Mouse (Mus musculus): ENCODE results near the gene Vps45. TPM values are rescaled to one million over a fixed set of nuclear protein-coding genes. Genes with fewer than 3 reads are reported as not detected.

Gene Vps45
- polyA plus RNA-seq, 1 experiment = not detected

DNA sequence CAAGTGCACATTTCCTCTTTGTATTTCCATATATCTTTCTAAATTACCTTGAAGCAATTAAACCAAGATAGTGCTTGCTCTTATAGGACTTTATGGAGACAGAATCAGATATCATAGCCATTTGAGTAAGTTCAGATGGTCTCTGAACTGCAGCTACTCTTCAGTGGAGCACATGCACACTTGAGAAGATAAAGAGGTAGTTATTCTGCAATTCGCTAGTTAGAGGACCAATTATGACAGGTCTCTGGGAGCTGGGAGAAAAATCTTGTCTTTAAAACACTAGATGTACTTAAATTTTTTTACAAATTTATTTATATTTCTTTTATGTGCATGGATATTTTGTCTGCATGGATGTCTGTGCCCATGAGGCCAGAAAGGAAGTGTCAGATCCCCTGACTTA, 37.5 kb downstream of the Vps45 start:
- Histone ChIP-seq H3K4me1 (ENCODE audit: control insufficient read depth, insufficient read depth, low read length) (no peaks in the 10 kb centered on the region), H3K4me3 (ENCODE audit: insufficient read depth, low read depth, low read length) (no peak overlapping the region), H3K27ac (ENCODE audit: insufficient read depth, low read depth, low read length) (no peak overlapping the region)
- 83% methylated on average over 1 of the region's 1 CpGs for WGBS
- no peak for TF ChIP-seq CTCF (IDR thresholded peaks at IDR 0.05; ENCODE audit: insufficient read depth, low read depth, low read length)
- no peak for TF ChIP-seq POLR2A (IDR thresholded peaks at IDR 0.05; ENCODE audit: insufficient read depth, low read depth, low read length)

DNA sequence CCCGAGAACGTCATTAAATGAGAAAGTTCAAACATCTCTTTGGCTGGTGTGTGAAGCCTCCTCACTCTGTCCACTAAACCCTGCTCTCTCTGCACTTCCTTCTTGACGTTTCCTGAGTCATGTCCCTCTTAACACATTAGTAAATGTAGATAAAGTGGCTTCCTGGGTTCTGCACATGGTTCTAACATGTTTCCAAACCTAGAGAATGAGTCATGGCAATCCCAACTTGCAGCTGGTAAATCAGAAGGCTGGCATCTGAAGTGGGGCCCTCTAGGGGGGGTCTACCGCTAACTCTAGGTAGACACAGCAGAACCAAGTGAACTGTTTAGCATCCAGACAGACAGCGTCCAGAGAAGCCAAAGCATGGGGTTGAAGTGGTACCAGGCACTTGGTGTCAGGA, 40.8 kb downstream of the Vps45 start:
- Histone ChIP-seq H3K27ac (ENCODE audit: insufficient read depth, low read depth, low read length) (no peak overlapping the region), H3K4me3 (ENCODE audit: insufficient read depth, low read depth, low read length) (no peak overlapping the region), H3K4me1 (ENCODE audit: control insufficient read depth, insufficient read depth, low read length) (peaks cover 4% of the 10 kb centered on the region)
- 71% methylated on average over 5 of the region's 5 CpGs for WGBS
- no peak for TF ChIP-seq POLR2A (IDR thresholded peaks at IDR 0.05; ENCODE audit: insufficient read depth, low read depth, low read length)
- no peak for TF ChIP-seq CTCF (IDR thresholded peaks at IDR 0.05; ENCODE audit: insufficient read depth, low read depth, low read length)

- Histone ChIP-seq H3K4me1 (ENCODE audit: control insufficient read depth, insufficient read depth, low read length) (peaks cover 8% of the 10 kb centered on the region), H3K4me3 (ENCODE audit: insufficient read depth, low read depth, low read length) (no peak overlapping the region), H3K27ac (ENCODE audit: insufficient read depth, low read depth, low read length) (no peak overlapping the region)
- TF ChIP-seq POLR2A (IDR thresholded peaks at IDR 0.05; ENCODE audit: insufficient read depth, low read depth, low read length) = no peak
- no peak for TF ChIP-seq CTCF (IDR thresholded peaks at IDR 0.05; ENCODE audit: insufficient read depth, low read depth, low read length)
- 97% methylated on average over 2 of the region's 2 CpGs for WGBS
These were observed 41.9 kb downstream of the Vps45 start for GRCm38 (mm10) chr3:96016257-96016889.

- WGBS = 95% methylated on average over 2 of the region's 2 CpGs
- Histone ChIP-seq H3K27ac (ENCODE audit: insufficient read depth, low read depth, low read length) (no peak overlapping the region), H3K4me3 (ENCODE audit: insufficient read depth, low read depth, low read length) (no peak overlapping the region), H3K4me1 (ENCODE audit: control insufficient read depth, insufficient read depth, low read length) (peaks cover 8% of the 10 kb centered on the region)
- no peak for TF ChIP-seq CTCF (IDR thresholded peaks at IDR 0.05; ENCODE audit: insufficient read depth, low read depth, low read length)
- no peak for TF ChIP-seq POLR2A (IDR thresholded peaks at IDR 0.05; ENCODE audit: insufficient read depth, low read depth, low read length)
These were observed 42.6 kb downstream of the Vps45 start for GRCm38 (mm10) chr3:96015681-96016080.

DNA sequence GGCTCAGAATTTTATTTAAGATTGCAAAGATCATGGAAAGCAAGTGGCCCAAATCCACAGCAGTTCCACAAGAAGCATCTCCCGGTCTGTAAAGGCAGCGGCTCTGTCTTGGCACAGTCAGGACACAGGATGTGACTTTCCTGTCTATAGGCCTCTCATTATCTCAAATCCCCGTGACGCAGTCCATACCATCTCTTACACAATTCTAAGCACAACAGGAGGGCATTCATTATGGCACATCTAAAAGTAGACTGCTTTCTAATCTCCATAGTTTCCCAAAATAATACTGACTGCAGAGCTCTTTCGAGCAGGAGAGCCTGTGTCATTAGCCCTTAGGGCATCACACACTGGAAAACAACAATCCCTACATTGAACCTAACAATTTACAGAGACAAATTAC, 45.5 kb downstream of the Vps45 start:
- Histone ChIP-seq H3K27ac (ENCODE audit: insufficient read depth, low read depth, low read length) (peak overlapping the region; percentile 75), H3K4me1 (ENCODE audit: control insufficient read depth, insufficient read depth, low read length) (peaks cover 8% of the 10 kb centered on the region), H3K4me3 (ENCODE audit: insufficient read depth, low read depth, low read length) (no peak overlapping the region)
- 21% methylated on average over 5 of the region's 5 CpGs for WGBS
- TF ChIP-seq POLR2A (IDR thresholded peaks at IDR 0.05; ENCODE audit: insufficient read depth, low read depth, low read length) = no peak
- no peak for TF ChIP-seq CTCF (IDR thresholded peaks at IDR 0.05; ENCODE audit: insufficient read depth, low read depth, low read length)

DNA sequence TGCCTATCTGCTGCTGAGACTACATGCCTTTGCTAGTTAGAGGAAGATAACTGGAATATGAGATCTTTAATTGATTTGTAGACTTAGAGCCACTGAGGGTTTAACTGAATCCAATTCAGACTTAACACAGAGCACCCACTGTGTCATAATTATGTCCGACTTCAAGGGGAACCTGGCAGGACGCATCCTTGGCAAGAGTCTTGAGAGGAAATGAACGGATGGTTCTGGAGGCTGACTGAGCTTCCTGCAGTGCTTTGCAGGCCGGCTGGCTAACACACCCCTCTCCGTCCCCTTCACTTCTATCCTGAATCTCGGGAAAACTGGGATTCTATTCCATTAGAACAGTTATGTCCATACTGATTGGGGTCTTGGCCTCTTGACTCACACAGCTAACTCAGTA, 49.8 kb downstream of the Vps45 start:
- TF ChIP-seq CTCF (IDR thresholded peaks at IDR 0.05; ENCODE audit: insufficient read depth, low read depth, low read length) = no peak
- no peak for TF ChIP-seq POLR2A (IDR thresholded peaks at IDR 0.05; ENCODE audit: insufficient read depth, low read depth, low read length)
- no peak overlapping the region for H3K4me3 ChIP-seq (ENCODE audit: insufficient read depth, low read depth, low read length)

GRCm38 (mm10) chr3:96001560-96001959, 56.7 kb downstream of the Vps45 start:
- peak overlapping the region; percentile 97 for H3K27ac ChIP-seq (ENCODE audit: insufficient read depth, low read depth, low read length)
- no peak for TF ChIP-seq CTCF (IDR thresholded peaks at IDR 0.05; ENCODE audit: insufficient read depth, low read depth, low read length)
- TF ChIP-seq POLR2A (IDR thresholded peaks at IDR 0.05; ENCODE audit: insufficient read depth, low read depth, low read length) = no peak
- 44% methylated on average over 1 of the region's 1 CpGs for WGBS
- H3K4me3 ChIP-seq (ENCODE audit: insufficient read depth, low read depth, low read length) = no peak overlapping the region
- peaks cover 34% of the 10 kb centered on the region for H3K4me1 ChIP-seq (ENCODE audit: control insufficient read depth, insufficient read depth, low read length)

More for the DNA sequence above, 49.8 kb downstream of the Vps45 start:
- no peak overlapping the region for H3K27ac ChIP-seq (ENCODE audit: insufficient read depth, low read depth, low read length)
- H3K4me1 ChIP-seq (ENCODE audit: control insufficient read depth, insufficient read depth, low read length) = peaks cover 8% of the 10 kb centered on the region
- WGBS = 67% methylated on average over 6 of the region's 6 CpGs

DNA sequence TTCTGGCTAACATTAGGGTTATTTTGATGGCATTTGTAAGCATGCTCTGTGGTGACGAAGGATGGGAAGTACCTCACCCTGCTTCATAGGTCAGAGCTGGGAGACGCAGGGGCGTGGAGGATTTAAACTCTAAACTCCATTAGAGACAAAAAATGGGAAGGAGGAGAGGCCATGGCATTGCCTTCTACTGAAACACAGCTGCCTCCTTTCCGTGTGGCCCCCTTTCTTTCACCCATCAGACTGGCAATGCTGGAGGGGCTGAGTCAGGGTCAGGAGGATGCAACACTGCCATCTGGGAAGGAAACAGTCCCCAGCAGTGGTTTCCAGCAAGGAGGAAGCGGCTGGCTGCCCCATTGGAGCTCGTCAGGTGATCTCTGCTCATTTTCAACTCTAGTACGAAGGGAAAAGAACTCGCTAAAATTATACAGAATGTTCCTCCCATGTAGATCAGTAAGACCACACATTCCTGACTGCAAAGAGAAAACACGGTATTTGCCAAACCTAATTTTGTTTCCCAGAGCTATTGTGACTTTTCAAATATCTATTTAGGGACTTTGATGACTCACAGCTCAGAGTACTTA, 57.3 kb downstream of the Vps45 start:
- Histone ChIP-seq H3K27ac (ENCODE audit: insufficient read depth, low read depth, low read length) (peak overlapping the region; percentile 96), H3K4me1 (ENCODE audit: control insufficient read depth, insufficient read depth, low read length) (peaks cover 34% of the 10 kb centered on the region), H3K4me3 (ENCODE audit: insufficient read depth, low read depth, low read length) (no peak overlapping the region)
- TF ChIP-seq CTCF (IDR thresholded peaks at IDR 0.05; ENCODE audit: insufficient read depth, low read depth, low read length) = no peak
- no peak for TF ChIP-seq POLR2A (IDR thresholded peaks at IDR 0.05; ENCODE audit: insufficient read depth, low read depth, low read length)
- 20% methylated on average over 9 of the region's 9 CpGs for WGBS

DNA sequence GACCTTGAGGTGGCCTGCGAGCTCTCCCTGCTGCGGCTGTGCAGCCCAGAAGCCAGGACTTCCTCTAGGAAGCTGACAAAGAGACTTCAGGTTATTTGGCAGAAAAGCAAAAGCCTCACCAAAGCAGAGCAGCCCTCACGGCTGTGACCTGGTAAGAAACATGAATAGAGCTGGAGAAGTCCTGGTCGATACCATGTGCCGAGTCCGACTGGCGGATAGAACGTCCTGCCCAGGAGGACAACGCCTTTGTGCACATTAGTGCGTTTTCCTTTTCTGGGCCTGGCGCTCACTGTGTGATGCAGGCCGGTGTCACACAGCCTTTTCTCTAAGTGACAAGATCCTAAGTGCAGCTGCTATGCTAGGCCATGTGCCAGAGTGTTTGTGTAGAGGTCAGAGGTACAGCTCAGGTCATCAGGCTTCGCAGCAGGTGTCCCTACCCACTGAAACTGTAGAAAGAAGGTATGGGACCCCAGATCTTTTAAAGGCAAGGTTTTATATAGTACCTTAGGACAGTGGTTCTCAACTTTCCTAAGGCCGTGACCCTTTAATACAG, 58.1 kb downstream of the Vps45 start:
- Histone ChIP-seq H3K4me3 (ENCODE audit: insufficient read depth, low read depth, low read length) (no peak overlapping the region), H3K27ac (ENCODE audit: insufficient read depth, low read depth, low read length) (peak overlapping the region; percentile 93), H3K4me1 (ENCODE audit: control insufficient read depth, insufficient read depth, low read length) (peaks cover 34% of the 10 kb centered on the region)
- WGBS = 69% methylated on average over 14 of the region's 14 CpGs
- TF ChIP-seq POLR2A (IDR thresholded peaks at IDR 0.05; ENCODE audit: insufficient read depth, low read depth, low read length) (no peak), CTCF (IDR thresholded peaks at IDR 0.05; ENCODE audit: insufficient read depth, low read depth, low read length) (no peak)
